Mouse (Mus musculus): ENCODE measurements around the gene Rgsl1. TPM values are rescaled to one million over a fixed set of nuclear protein-coding genes. Genes with fewer than 3 reads are reported as not detected.
A peak's percentile ranks its signal among the peaks of the same experiment; 100 is the strongest.

Gene Rgsl1
- polyA plus RNA-seq, 1 experiment from 2014 or later = 0.16 TPM

- H3K27me3 ChIP-seq (ENCODE audit: control insufficient read depth, insufficient read depth, low read length) = no peaks in the 10 kb centered on the region
- peak overlapping the region; percentile 69 for H3K4me2 ChIP-seq (replicated peaks)
- DNase-seq (ENCODE audit: low spot score) (no peak), ATAC-seq (ENCODE audit: low FRiP score) (no peak)
- WGBS = 75% methylated on average over 12 of the region's 12 CpGs
- H3K36me3 ChIP-seq (replicated peaks; ENCODE audit: control insufficient read depth, insufficient read depth) = peaks cover under 1% of the 10 kb centered on the region; the same call in 1 of the 2 replicates
- no peak overlapping the region for H3K27ac ChIP-seq
- no peak overlapping the region for H3K9ac ChIP-seq
- no peaks in the 10 kb centered on the region for H3K9me3 ChIP-seq (ENCODE audit: control insufficient read depth, low read length)
- H3K4me1 ChIP-seq (replicated peaks; ENCODE audit: control insufficient read depth, insufficient read depth, low read length) = peaks cover 37% of the 10 kb centered on the region
- no peak overlapping the region for H3K4me3 ChIP-seq (replicated peaks; ENCODE audit: low read length)
Measured at GRCm38 (mm10) chr1:153747861-153748530, 95.9 kb downstream of the Rgsl1 start.

GRCm38 (mm10) chr1:153746728-153747127, 97.2 kb downstream of the Rgsl1 start:
- ATAC-seq (ENCODE audit: low FRiP score) (0 out of 2 replicates have a peak, but pooled peaks have one; percentile 16), DNase-seq (ENCODE audit: low spot score) (peak; percentile 92)
- H3K4me2 ChIP-seq (replicated peaks) = 0 out of 2 replicates have a peak overlapping the region, but pooled peaks have one; percentile 4
- no peak overlapping the region for H3K4me3 ChIP-seq (replicated peaks; ENCODE audit: low read length)
- no peaks in the 10 kb centered on the region for H3K36me3 ChIP-seq (replicated peaks; ENCODE audit: control insufficient read depth, insufficient read depth)
- no peaks in the 10 kb centered on the region for H3K27me3 ChIP-seq (ENCODE audit: control insufficient read depth, insufficient read depth, low read length)
- WGBS = 3% methylated on average over 12 of the region's 12 CpGs
- H3K4me1 ChIP-seq (replicated peaks; ENCODE audit: control insufficient read depth, insufficient read depth, low read length) = peaks cover 32% of the 10 kb centered on the region
- H3K9me3 ChIP-seq (ENCODE audit: control insufficient read depth, low read length) = no peaks in the 10 kb centered on the region
- H3K9ac ChIP-seq = no peak overlapping the region
- H3K27ac ChIP-seq = no peak overlapping the region

- DNase-seq (ENCODE audit: low spot score) = no peak
- Histone ChIP-seq H3K27ac (no peak overlapping the region), H3K27me3 (ENCODE audit: control insufficient read depth, insufficient read depth, low read length) (no peaks in the 10 kb centered on the region), H3K4me3 (replicated peaks; ENCODE audit: low read length) (no peak overlapping the region), H3K4me1 (replicated peaks; ENCODE audit: control insufficient read depth, insufficient read depth, low read length) (peaks cover 34% of the 10 kb centered on the region), H3K9ac (no peak overlapping the region), H3K4me2 (replicated peaks) (0 out of 2 replicates have a peak overlapping the region, but pooled peaks have one; percentile 4), H3K36me3 (replicated peaks; ENCODE audit: control insufficient read depth, insufficient read depth) (no peaks in the 10 kb centered on the region), H3K9me3 (ENCODE audit: control insufficient read depth, low read length) (no peaks in the 10 kb centered on the region)
- peak; percentile 19; the same call in 1 of the 2 replicates for ATAC-seq (ENCODE audit: low FRiP score)
- 64% methylated on average over 14 of the region's 14 CpGs for WGBS
Measured at GRCm38 (mm10) chr1:153746119-153746670, 97.7 kb downstream of the Rgsl1 start.

- peak overlapping the region; percentile 40 for H3K4me3 ChIP-seq (replicated peaks; ENCODE audit: low read length)
- no peak overlapping the region for H3K9ac ChIP-seq
- no peaks in the 10 kb centered on the region for H3K27me3 ChIP-seq (ENCODE audit: control insufficient read depth, insufficient read depth, low read length)
- no peaks in the 10 kb centered on the region for H3K36me3 ChIP-seq (replicated peaks; ENCODE audit: control insufficient read depth, insufficient read depth)
- no peak overlapping the region for H3K27ac ChIP-seq
- H3K9me3 ChIP-seq (ENCODE audit: control insufficient read depth, low read length) = no peaks in the 10 kb centered on the region
- ATAC-seq (ENCODE audit: low FRiP score) = no peak
- WGBS = 62% methylated on average over 11 of the region's 11 CpGs
- H3K4me2 ChIP-seq (replicated peaks) = peak overlapping the region; percentile 67
- H3K4me1 ChIP-seq (replicated peaks; ENCODE audit: control insufficient read depth, insufficient read depth, low read length) = peaks cover 18% of the 10 kb centered on the region
- peak; percentile 89 for DNase-seq (ENCODE audit: low spot score)
Measured at GRCm38 (mm10) chr1:153742374-153743155, 101.4 kb downstream of the Rgsl1 start.

- H3K4me1 ChIP-seq (replicated peaks; ENCODE audit: control insufficient read depth, insufficient read depth, low read length) = peaks cover 27% of the 10 kb centered on the region
- no peak for ATAC-seq (ENCODE audit: low FRiP score)
- H3K27ac ChIP-seq = no peak overlapping the region
- no peaks in the 10 kb centered on the region for H3K36me3 ChIP-seq (replicated peaks; ENCODE audit: control insufficient read depth, insufficient read depth)
- DNase-seq (ENCODE audit: low spot score) = no peak
- H3K4me3 ChIP-seq (replicated peaks; ENCODE audit: low read length) = peak overlapping the region; percentile 40
- peak overlapping the region; percentile 67 for H3K4me2 ChIP-seq (replicated peaks)
- no peak overlapping the region for H3K9ac ChIP-seq
- WGBS = 56% methylated on average over 18 of the region's 18 CpGs
- no peaks in the 10 kb centered on the region for H3K9me3 ChIP-seq (ENCODE audit: control insufficient read depth, low read length)
- H3K27me3 ChIP-seq (ENCODE audit: control insufficient read depth, insufficient read depth, low read length) = no peaks in the 10 kb centered on the region
Measured at GRCm38 (mm10) chr1:153741551-153742316, 102.2 kb downstream of the Rgsl1 start.

GRCm38 (mm10) chr1:153740775-153741400, 103.1 kb downstream of the Rgsl1 start:
- 26% methylated on average over 12 of the region's 12 CpGs for whole genome bisulfite sequencing
- H3K4me1 ChIP-seq (replicated peaks; ENCODE audit: control insufficient read depth, insufficient read depth, low read length) = peaks cover 33% of the 10 kb centered on the region
- ATAC-seq (ENCODE audit: low FRiP score) (no peak), DNase-seq (ENCODE audit: low spot score) (no peak)
- H3K9ac ChIP-seq = peak overlapping the region; percentile 52
- H3K36me3 ChIP-seq (replicated peaks; ENCODE audit: control insufficient read depth, insufficient read depth) = no peaks in the 10 kb centered on the region
- H3K27me3 ChIP-seq (ENCODE audit: control insufficient read depth, insufficient read depth, low read length) = no peaks in the 10 kb centered on the region
- no peak overlapping the region for H3K27ac ChIP-seq
- H3K9me3 ChIP-seq (ENCODE audit: control insufficient read depth, low read length) = no peaks in the 10 kb centered on the region
- H3K4me2 ChIP-seq (replicated peaks) = peak overlapping the region; percentile 67
- H3K4me3 ChIP-seq (replicated peaks; ENCODE audit: low read length) = peak overlapping the region; percentile 40

- H3K4me1 ChIP-seq (replicated peaks; ENCODE audit: control insufficient read depth, insufficient read depth, low read length) = peaks cover 34% of the 10 kb centered on the region
- no peaks in the 10 kb centered on the region for H3K9me3 ChIP-seq (ENCODE audit: control insufficient read depth, low read length)
- no peak within 1 kb of the TSS for H3K27ac ChIP-seq
- H3K9ac ChIP-seq = peak within 1 kb of the TSS; percentile 52
- H3K27me3 ChIP-seq (ENCODE audit: control insufficient read depth, insufficient read depth, low read length) = no peaks in the 10 kb centered on the region
- H3K4me3 ChIP-seq (replicated peaks; ENCODE audit: low read length) = peak within 1 kb of the TSS; percentile 40
- DNase-seq (ENCODE audit: low spot score) (peak; percentile 80), ATAC-seq (ENCODE audit: low FRiP score) (peak; percentile 77)
- H3K4me2 ChIP-seq (replicated peaks) = peak within 1 kb of the TSS; percentile 67
- no peaks in the 10 kb centered on the region for H3K36me3 ChIP-seq (replicated peaks; ENCODE audit: control insufficient read depth, insufficient read depth)
- WGBS = under 1% methylated on average over 25 of the region's 28 CpGs
Measured at GRCm38 (mm10) chr1:153740145-153740544, 103.8 kb downstream of the Rgsl1 start, which contains the start of gene Rgs16. Gene Rgs16, plus strand, starts transcription at chr1:153740349.

- H3K4me2 ChIP-seq (replicated peaks) = peak overlapping the region; percentile 67
- H3K27ac ChIP-seq = no peak overlapping the region
- H3K36me3 ChIP-seq (replicated peaks; ENCODE audit: control insufficient read depth, insufficient read depth) = no peaks in the 10 kb centered on the region
- WGBS = 19% methylated on average over 13 of the region's 13 CpGs
- H3K27me3 ChIP-seq (ENCODE audit: control insufficient read depth, insufficient read depth, low read length) = no peaks in the 10 kb centered on the region
- ATAC-seq (ENCODE audit: low FRiP score) (no peak), DNase-seq (ENCODE audit: low spot score) (no peak)
- H3K9me3 ChIP-seq (ENCODE audit: control insufficient read depth, low read length) = no peaks in the 10 kb centered on the region
- peaks cover 33% of the 10 kb centered on the region for H3K4me1 ChIP-seq (replicated peaks; ENCODE audit: control insufficient read depth, insufficient read depth, low read length)
- H3K9ac ChIP-seq = peak overlapping the region; percentile 52; the same call in 1 of the 2 replicates
- H3K4me3 ChIP-seq (replicated peaks; ENCODE audit: low read length) = peak overlapping the region; percentile 40
Measured at GRCm38 (mm10) chr1:153739437-153740015, 104.4 kb downstream of the Rgsl1 start.
